Mouse (Mus musculus) cerebellum, postnatal 14 days (tissue): ENCODE measurements at regions not wholly inside any gene's neighbourhood (a gene's known extent, or its start where the extent isn't known, plus 50 kb on each side); places are given as distances from the start of the nearest gene placed in this dataset.

Source experiments
- DNase-seq, 2 experiments: peaks; one replicate each; pipeline ENCODE4 v3.0.0; 2021; ENCODE audit warnings: mixed read lengths in 2 of 2

DNA sequence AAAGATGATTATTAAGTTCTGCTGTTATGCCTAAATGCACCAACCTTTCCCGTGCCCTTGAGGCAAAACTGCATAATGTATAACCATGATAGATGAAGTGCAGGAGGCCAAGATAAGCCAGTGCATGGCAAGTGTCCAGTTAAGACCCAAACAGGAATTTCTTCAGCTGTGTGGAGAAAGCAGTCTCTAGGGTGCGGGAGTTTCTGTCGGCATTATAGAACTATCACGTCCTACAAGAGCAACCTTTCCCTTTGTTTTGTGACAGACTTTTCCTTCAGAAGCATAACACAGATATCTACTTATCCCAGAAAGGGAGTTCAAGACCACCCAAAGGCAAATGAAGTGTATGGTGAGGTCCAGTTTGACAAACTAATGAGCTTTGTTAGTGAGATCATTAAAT, 560.1 kb upstream of the Cdh18 start:
- no peak for DNase-seq

DNA sequence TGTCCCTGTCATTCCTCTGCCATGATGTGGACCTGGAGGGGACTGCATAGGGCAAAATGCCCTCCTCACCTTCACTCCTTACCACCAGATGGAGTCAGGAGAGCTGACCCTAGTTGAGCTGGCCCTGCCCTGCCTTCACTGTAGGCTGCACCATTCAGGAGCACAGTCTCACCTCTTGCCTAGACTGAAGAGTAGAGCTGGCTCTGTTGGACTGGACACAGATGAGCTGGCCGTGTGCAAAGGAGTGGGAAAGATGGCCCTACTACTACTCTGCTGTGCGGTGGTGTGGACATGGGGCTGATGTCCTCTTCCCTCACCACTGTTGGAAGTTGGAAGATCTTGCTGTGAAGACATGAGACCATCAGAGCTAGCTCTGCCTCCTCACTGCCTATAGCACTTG, 555.5 kb upstream of the Cdh18 start:
- no peak for DNase-seq

DNA sequence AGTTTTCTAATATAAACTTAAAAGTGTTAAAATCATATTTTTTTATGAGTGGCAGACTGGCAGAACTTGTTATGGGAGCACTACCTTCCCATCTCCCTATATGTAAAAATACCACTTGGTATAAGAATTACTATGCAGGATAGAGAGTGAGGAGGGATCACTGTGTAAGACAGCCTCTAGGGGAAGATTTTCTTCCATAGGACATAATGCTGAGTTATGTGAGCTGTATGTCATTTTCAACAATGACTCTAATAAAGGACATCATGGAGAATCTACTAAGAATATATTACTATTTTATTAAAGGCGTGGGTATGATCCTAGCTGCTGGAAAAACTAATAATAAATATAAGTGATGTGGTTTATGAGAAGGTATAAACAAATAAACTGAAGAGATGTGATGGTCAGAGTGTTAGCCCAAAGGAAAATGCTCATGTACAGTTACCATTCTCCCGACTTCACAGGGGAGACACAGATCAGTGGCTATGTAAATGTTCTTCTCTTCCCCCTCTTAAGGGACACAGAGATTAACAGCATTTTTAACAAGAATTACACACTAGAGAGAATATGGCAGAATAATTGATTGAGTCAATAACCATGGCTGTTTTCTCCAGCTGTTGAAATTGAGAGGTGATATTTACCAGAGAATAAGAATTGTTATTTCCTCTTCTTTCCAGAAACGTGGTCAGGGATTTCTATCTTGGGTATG, 553.5 kb upstream of the Cdh18 start:
- DNase-seq = no peak

DNA sequence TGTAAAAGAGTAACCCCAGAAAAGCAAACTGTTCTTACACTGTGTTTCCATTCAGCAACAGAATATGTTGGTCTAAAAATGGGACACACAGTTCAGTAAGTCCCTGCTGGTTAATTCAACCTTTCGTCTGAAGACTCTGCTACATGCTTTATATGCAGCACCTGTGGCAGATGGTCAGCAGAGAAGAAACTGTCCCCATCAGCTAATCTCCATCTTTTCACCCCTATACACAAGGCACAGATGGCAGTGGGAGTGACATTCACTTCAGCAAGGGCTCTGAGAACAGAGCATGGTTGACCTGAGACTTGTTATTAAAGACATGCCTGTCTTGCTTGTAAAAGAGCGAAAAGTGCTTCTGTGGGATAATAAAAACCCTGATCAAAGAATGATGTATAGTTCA, 528.8 kb upstream of the Cdh18 start:
- peak; percentile 17 to 49 for DNase-seq

DNA sequence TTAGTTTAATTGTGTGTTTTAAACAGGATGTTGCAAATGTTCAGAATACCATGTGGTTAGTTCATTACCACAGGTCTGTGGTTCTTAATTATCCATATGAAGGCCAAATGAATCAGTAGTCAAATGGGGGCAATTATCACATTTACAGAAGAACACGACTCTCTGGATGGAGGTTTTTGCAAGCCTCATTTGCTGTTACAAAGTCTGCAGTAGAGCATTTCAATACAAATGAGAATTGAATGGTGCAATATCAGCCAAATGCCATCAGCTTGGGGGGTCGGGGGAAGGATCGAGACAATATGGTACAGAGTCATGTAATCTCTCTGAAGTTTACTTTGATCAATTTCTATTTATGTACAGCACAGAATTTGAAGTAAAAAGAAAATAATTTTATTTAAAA, 518.6 kb upstream of the Cdh18 start:
- no peak for DNase-seq

DNA sequence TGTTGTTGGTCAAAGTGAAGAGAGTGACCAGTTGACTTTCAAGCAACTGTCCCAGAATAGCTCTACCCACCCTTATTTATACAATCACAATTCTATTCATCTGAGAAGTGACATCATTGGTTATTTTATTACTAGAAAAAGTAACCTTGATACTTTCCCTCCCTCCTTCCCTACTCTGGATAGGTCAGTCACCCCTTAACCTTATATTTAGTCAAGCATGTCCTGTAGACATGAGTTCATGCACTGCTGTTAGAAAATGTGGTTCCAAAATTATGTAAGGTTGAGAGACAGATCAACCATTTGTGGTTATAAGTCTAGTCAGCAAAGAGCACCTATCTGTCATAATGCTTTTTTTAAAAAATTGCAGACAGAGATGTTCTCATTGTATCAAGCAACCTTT, 502.4 kb upstream of the Cdh18 start:
- DNase-seq = no peak

DNA sequence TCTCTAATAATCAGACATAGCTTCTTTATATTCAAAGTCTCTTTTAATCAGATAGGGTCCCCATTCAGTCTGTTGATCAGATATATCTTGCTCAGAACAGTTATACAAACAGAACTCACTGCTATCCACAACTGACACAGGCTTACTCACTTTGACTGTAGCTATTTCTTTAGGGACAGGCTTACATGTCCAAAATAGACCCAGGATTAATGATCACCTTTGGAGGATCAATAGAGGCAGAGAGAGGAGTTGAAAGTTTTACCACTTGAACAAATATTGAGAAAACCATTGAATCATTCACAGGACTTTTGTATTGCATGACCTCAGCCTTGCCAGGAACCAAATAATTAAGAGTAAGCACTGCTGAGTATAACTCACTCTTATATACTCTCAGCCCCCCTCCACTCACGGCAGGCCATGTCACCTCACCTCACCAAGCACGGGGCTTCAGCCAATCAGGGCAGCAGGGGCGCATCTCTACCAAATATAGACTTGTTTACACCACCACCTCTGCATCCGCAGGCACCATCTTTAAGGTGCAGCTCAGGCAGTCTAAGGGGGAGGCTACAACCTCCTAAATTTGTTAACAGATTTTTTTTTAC, 501.8 kb upstream of the Cdh18 start:
- no peak for DNase-seq

DNA sequence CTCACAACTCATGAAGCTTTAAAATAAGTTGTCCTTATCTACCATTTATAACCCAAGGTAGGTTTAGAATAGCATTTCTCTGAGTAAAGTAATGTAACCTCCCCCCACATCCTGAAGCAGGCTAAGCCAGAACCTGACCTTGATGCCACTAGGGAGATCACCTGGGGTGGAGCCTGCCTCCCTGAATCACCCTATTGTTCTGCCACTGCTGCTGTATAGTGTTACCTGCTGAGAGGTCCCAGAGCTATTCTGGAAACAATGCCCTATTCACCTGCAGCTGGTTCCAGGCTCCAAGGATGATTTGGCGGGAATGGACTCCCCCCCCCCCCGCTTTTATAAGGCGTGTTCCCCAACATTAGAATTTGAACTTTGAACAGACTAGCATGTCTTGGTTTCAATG, 462.0 kb upstream of the Cdh18 start:
- DNase-seq = no peak

DNA sequence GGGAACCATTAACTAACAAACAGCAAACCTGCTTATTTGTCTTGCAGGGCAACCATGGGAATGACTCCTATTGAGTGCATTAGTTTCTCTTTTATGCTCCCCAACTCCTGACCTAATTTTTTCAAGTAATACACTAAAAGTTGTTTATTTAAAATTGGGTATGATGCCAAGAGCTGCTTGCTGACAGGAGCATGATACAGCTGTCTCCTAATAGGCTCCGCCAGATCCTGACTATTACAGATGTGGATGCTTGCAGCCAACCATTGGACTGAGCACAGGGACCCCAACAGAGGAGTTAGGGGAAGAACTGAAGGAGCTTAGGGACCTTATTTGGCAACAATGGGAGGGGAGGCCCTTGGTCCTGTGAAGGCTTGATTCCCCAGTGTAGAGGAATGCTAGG, 427.1 kb upstream of the Cdh18 start:
- DNase-seq = no peak

DNA sequence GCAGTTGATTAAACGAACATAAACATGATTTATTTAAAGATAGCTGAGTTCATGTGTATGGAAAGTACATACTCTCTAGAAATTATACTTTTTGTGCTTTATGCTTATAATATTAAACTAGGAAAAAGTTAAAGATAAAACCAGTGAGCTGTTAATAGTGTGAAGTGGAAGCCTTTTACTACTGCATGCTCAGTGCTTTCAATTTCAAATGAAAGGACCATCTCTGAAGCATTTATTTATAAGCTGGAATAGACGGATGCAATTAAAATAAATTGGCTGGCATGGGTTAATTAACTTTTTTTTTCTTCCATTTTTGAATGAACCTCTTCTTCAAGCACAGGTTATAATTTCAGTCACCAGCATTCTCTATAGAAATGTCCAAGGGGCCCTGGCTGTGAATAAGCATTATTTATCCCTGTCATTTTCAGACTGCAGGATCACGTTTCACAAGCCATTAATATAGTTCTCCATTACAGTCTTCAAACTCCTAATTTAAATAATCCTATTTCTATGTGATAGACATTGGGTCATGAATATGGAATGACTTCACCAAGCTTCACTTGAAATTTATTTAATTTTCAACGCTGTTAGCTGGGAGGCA, 396.8 kb upstream of the Cdh18 start:
- no peak for DNase-seq

DNA sequence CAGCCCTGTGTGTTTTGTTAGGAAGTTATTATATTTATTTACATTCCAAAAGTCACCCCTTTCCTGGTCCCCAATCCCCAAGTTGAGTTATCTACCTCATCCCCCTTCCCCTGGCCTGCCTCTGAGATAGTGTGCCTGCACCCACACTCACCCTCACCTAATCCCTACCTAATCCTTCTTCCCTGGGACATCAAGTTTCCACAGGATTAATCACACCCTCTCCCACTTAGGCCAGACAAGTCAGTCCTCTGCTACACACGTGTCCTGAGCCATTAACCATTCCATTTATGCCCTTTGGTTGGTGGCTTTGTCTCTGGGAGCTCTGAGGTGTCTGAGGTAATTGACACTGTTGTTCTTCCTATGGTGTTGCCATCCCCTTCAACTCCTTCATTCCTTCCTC, 396.1 kb upstream of the Cdh18 start:
- no peak for DNase-seq

DNA sequence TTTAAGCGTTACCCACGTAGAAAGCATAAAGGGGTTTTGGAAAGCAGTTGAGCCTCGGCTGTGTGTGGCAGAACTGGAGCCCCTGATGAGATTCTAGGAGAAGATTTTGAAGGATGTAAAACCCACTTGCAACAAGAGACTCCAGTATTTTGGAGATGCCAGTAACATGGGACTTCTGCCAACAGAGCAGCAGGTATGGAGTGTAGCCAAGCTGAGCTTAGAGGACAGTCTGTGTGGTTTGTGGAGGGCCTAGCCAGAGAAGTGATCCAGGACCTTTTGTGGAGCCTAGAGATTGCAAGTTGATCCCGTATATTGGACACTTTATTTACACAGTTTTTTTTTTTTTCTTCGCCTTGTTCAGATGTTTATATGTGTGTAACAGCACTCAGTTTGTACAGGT, 378.5 kb upstream of the Cdh18 start:
- peak; percentile 97 to 99 for DNase-seq

DNA sequence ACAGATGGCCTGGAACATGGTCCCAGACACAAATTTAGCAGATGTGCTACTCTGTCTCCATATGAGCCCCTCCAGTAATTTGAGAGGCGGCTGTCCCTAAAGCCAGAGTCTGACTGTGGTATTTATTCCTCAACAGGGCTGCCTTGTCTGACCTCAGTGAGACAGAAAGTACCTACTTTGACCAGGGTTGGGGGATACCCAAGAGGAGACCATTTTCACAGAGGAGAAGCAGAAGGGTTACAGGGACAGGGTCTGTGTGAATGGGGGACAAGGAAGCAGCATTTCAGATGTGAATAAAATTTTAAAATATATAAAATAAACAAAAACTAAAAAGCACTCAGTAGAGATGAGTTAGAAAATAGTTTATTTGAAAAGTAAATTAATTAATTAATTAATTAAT, 339.8 kb upstream of the Cdh18 start:
- no peak for DNase-seq

DNA sequence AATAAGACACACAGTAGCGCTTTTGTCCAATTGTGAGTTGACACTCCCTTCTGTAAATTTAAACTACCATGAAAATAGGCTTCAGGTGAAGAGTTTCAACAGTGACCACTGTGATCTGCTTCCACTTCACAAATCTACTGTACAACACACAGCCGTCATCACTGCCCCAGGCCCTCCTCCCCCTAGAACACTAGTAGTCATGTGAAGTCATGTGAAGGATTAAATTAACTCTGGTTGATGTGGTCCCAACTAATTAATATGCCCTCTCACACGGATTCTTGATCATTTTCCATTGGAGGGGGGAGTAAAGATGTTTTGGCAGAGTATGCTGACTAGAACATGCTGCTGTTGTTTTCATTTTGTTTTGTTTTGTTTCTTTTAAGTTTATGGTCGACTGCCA, 316.2 kb upstream of the Cdh18 start:
- no peak for DNase-seq

DNA sequence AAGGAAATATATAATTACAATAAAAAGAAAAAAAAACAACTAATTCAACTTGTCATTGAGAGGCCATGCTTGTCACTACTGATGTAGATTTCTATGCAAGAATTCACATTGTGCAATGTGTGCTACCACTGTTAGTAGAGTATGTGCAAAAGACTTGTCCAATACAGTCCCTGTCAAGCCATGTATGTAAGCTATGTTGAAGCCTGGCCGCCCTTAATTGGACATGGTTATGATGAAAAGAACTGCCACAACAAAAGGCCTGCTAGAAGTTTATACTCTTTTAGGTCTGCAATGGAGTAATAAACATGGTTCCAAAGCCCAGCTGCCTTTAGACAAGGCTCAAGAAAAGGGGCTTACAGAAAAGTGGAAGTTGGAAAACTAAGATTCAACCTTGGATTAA, 267.9 kb upstream of the Cdh18 start:
- no peak for DNase-seq

DNA sequence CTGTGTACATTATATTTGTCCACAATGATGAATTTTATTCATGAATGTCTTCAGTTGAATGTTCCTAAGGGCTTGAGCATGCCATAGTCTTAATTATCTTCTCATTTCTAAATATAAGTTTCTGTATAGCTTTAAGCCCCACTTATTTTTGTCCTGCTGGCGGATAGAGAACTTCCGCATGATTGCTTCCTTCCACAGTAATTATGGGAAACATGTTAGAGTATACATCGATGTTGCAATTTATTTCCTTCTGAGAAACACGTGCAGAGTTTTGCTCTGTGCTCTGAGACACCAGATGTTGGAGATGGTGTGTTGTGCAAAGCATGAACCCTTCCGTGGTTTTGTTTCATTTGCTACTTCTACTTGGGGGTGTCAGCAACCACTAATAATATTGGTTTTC, 237.8 kb upstream of the Cdh18 start:
- DNase-seq = no peak

DNA sequence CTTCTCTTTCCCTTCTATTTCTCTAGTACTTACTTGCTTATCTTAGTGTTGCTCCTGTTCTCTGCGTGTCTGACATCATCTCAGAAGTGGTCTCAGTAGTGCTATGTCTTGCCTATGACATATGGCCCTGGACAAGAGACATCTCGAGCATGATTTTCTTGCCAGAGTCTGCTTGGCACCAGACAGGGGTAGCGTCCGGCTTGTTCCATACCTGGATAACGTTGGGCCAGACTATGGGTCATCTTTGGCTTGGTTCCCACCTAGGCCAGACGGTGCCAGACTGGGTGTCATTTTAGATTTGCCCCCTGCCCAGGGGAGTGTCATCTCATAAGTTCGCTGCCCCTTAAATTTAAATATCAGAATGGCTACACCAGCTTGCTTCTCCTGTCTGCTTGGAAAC, 229.8 kb upstream of the Cdh18 start:
- DNase-seq = peak; percentile 77 to 89

DNA sequence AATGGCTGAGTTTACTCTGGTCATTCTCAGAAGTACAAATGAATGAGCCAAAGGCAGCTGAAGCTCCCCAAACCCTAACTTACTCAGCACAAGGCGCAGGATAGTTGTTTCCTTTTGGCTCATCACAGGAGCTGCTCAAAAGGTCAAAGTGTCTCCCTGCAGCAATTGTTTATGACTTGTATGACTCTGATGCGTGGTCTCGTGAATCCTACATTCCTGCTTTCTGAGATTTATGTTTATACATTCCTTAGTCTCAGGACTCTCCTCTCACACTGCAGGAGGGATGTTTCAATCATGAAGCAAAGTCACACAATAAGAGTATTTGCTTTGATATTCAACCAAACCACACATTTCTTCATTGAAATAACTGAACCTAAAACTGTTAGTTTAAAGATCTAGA, 209.9 kb upstream of the Cdh18 start:
- no peak for DNase-seq

DNA sequence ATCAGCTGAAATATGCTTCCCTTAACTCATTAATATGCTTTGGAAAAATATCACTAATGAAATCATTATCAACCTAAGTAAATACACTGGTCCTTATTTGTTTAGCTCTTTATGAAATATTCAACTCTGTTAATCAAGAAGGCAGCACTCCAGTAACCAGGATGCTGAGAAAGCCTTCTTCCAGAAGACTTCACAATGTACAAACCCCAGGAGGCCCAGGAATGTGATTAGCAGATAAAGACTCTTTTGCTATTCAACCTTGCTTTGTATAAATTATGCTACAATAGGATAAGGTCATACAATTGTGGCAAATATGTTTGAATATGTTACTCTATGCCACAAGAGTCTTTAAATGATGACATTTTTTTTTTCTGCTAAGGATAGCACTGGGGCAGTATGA, 204.5 kb upstream of the Cdh18 start:
- no peak for DNase-seq

DNA sequence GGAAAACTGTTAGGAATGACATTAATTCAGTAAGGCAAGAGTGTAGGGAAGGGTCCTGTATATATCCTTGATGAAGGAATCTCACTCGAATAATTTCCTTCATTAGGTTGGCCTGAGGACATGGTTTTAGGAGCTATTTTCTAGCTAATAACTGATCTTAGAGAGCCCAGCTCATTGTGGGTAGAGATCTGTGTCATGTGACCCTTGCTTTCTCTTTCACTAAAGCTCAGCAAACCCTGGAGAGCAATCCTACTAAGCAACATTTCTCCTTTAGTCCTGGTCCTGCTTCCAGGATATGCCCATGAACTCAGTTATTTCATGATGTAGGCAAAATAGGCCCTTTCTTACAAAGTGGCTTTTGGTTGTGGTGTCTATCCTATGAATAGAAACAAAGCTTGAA, 197.3 kb upstream of the Cdh18 start:
- no peak for DNase-seq
